Mouse (Mus musculus): Measurements from ENCODE around the gene Birc3. TPM values are rescaled to one million over a fixed set of nuclear protein-coding genes. Genes with fewer than 3 reads are reported as not detected.
A peak's percentile ranks its signal among the peaks of the same experiment; 100 is the strongest.

Gene Birc3
- total RNA-seq, 1 experiment = 4.6 TPM

- Histone ChIP-seq H3K9me3 (ENCODE audit: control insufficient read depth, insufficient read depth, low read depth, low read length) (no peaks in the 10 kb centered on the region), H3K36me3 (ENCODE audit: control insufficient read depth, insufficient read depth, low read length, poor library complexity, severe bottlenecking) (peaks cover 2% of the 10 kb centered on the region; the same call in 1 of the 2 replicates), H3K4me1 (ENCODE audit: control insufficient read depth in 2 of 2, insufficient read depth in 2 of 2, low read length in 2 of 2, poor library complexity in 1 of 2) (peaks cover 1 to 2% of the 10 kb centered on the region in 2 experiments; a peak in 2 of 4 replicates), H3K27ac (ENCODE audit: insufficient read depth, low read depth, low read length, poor library complexity, severe bottlenecking) (peak overlapping the region; percentile 85), H3K4me3 (ENCODE audit: insufficient read depth in 1 of 2, low read depth in 1 of 2, low read length in 2 of 2, poor library complexity in 1 of 2, severe bottlenecking in 1 of 2) (peak overlapping the region; percentile 79), H3K9ac (ENCODE audit: insufficient read depth, low read depth, low read length, poor library complexity, severe bottlenecking) (peak overlapping the region; percentile 80)
- peak; percentile 56 for DNase-seq (ENCODE audit: low read depth, low spot score)
- in situ Hi-C loops (cut with MboI; ENCODE audit: low sequenced_read_pairs in 2 of 2, unreplicated experiment in 2 of 2) = no loop called here
- TF ChIP-seq HCFC1 (IDR thresholded peaks at IDR 0.05; ENCODE audit: borderline replicate concordance, insufficient read depth, low read length) (no peak), MAFK (IDR thresholded peaks at IDR 0.05; ENCODE audit: insufficient read depth, low read depth, low read length) (no peak), ZNF384 (IDR thresholded peaks at IDR 0.05; ENCODE audit: low read depth, low read length) (no peak), ZC3H11A (IDR thresholded peaks at IDR 0.05; ENCODE audit: borderline replicate concordance, low read depth, low read length) (no peak), CHD2 (IDR thresholded peaks at IDR 0.05; ENCODE audit: low read depth, low read length) (no peak)
Measured at GRCm38 (mm10) chr9:7836331-7836730, 36.7 kb downstream of the Birc3 start.

- Histone ChIP-seq H3K4me1 (ENCODE audit: control insufficient read depth in 2 of 2, insufficient read depth in 2 of 2, low read length in 2 of 2, poor library complexity in 1 of 2) (peaks cover 2 to 3% of the 10 kb centered on the region in 2 experiments; a peak in 2 of 4 replicates), H3K4me3 (ENCODE audit: insufficient read depth in 1 of 2, low read depth in 1 of 2, low read length in 2 of 2, poor library complexity in 1 of 2, severe bottlenecking in 1 of 2) (peak overlapping the region in 1 of 2 experiments; percentile 79; a peak in 1 of 4 replicates), H3K9ac (ENCODE audit: insufficient read depth, low read depth, low read length, poor library complexity, severe bottlenecking) (no peak overlapping the region), H3K36me3 (ENCODE audit: control insufficient read depth, insufficient read depth, low read length, poor library complexity, severe bottlenecking) (peaks cover 2% of the 10 kb centered on the region; the same call in 1 of the 2 replicates), H3K27ac (ENCODE audit: insufficient read depth, low read depth, low read length, poor library complexity, severe bottlenecking) (no peak overlapping the region), H3K9me3 (ENCODE audit: control insufficient read depth, insufficient read depth, low read depth, low read length) (no peaks in the 10 kb centered on the region)
- in situ Hi-C loops (cut with MboI; ENCODE audit: low sequenced_read_pairs in 2 of 2, unreplicated experiment in 2 of 2) = no loop called here
- TF ChIP-seq MAFK (IDR thresholded peaks at IDR 0.05; ENCODE audit: insufficient read depth, low read depth, low read length) = no peak
- TF ChIP-seq HCFC1 (IDR thresholded peaks at IDR 0.05; ENCODE audit: borderline replicate concordance, insufficient read depth, low read length) = no peak
- TF ChIP-seq ZNF384 (IDR thresholded peaks at IDR 0.05; ENCODE audit: low read depth, low read length) = no peak
- TF ChIP-seq CHD2 (IDR thresholded peaks at IDR 0.05; ENCODE audit: low read depth, low read length) = no peak
- no peak for TF ChIP-seq ZC3H11A (IDR thresholded peaks at IDR 0.05; ENCODE audit: borderline replicate concordance, low read depth, low read length)
- no peak for DNase-seq (ENCODE audit: low read depth, low spot score)
Measured at GRCm38 (mm10) chr9:7835302-7835701, 37.7 kb downstream of the Birc3 start.

DNA sequence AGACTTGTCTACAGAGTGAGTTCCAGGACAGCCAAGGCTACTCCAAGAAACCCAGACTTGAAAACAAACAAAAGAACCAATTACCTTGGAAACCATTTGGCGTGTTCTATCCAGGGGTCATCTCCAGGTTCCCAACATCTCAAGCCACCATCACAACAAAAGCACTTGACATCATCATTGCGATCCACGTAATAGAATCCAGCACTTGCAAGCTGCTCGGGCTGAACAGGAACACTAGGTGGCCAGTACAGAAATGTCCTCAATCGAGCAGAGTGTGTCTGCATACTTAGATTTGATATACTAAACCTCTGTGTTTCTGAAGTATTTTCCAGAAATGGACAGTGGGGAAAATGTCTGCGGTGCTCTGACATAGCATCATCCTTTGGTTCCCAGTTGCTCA lies 39.6 kb downstream of the Birc3 start:
- Histone ChIP-seq H3K4me3 (ENCODE audit: insufficient read depth in 1 of 2, low read depth in 1 of 2, low read length in 2 of 2, poor library complexity in 1 of 2, severe bottlenecking in 1 of 2) (no peak overlapping the region), H3K9me3 (ENCODE audit: control insufficient read depth, insufficient read depth, low read depth, low read length) (no peaks in the 10 kb centered on the region), H3K36me3 (ENCODE audit: control insufficient read depth, insufficient read depth, low read length, poor library complexity, severe bottlenecking) (peaks cover 2% of the 10 kb centered on the region; the same call in 1 of the 2 replicates), H3K27ac (ENCODE audit: insufficient read depth, low read depth, low read length, poor library complexity, severe bottlenecking) (no peak overlapping the region), H3K4me1 (ENCODE audit: control insufficient read depth in 2 of 2, insufficient read depth in 2 of 2, low read length in 2 of 2, poor library complexity in 1 of 2) (peaks cover 3 to 4% of the 10 kb centered on the region in 2 experiments; a peak in 3 of 4 replicates), H3K9ac (ENCODE audit: insufficient read depth, low read depth, low read length, poor library complexity, severe bottlenecking) (no peak overlapping the region)
- no peak for DNase-seq (ENCODE audit: low read depth, low spot score)
- TF ChIP-seq ZC3H11A (IDR thresholded peaks at IDR 0.05; ENCODE audit: borderline replicate concordance, low read depth, low read length) (no peak), HCFC1 (IDR thresholded peaks at IDR 0.05; ENCODE audit: borderline replicate concordance, insufficient read depth, low read length) (no peak), MAFK (IDR thresholded peaks at IDR 0.05; ENCODE audit: insufficient read depth, low read depth, low read length) (no peak), ZNF384 (IDR thresholded peaks at IDR 0.05; ENCODE audit: low read depth, low read length) (no peak), CHD2 (IDR thresholded peaks at IDR 0.05; ENCODE audit: low read depth, low read length) (no peak)
- in situ Hi-C loops (cut with MboI; ENCODE audit: low sequenced_read_pairs in 2 of 2, unreplicated experiment in 2 of 2) = no loop called here

GRCm38 (mm10) chr9:7829531-7830528 lies 43.2 kb downstream of the Birc3 start:
- Histone ChIP-seq H3K27ac (ENCODE audit: insufficient read depth, low read depth, low read length, poor library complexity, severe bottlenecking) (no peak overlapping the region), H3K9ac (ENCODE audit: insufficient read depth, low read depth, low read length, poor library complexity, severe bottlenecking) (no peak overlapping the region), H3K36me3 (ENCODE audit: control insufficient read depth, insufficient read depth, low read length, poor library complexity, severe bottlenecking) (peaks cover 2% of the 10 kb centered on the region; the same call in 1 of the 2 replicates), H3K9me3 (ENCODE audit: control insufficient read depth, insufficient read depth, low read depth, low read length) (no peaks in the 10 kb centered on the region), H3K4me3 (ENCODE audit: insufficient read depth in 1 of 2, low read depth in 1 of 2, low read length in 2 of 2, poor library complexity in 1 of 2, severe bottlenecking in 1 of 2) (no peak overlapping the region), H3K4me1 (ENCODE audit: control insufficient read depth in 2 of 2, insufficient read depth in 2 of 2, low read length in 2 of 2, poor library complexity in 1 of 2) (peaks cover 3 to 5% of the 10 kb centered on the region in 2 experiments; a peak in 1 of 4 replicates)
- in situ Hi-C loops (cut with MboI; ENCODE audit: low sequenced_read_pairs in 2 of 2, unreplicated experiment in 2 of 2) = no loop called here
- TF ChIP-seq CHD2 (IDR thresholded peaks at IDR 0.05; ENCODE audit: low read depth, low read length) (no peak), HCFC1 (IDR thresholded peaks at IDR 0.05; ENCODE audit: borderline replicate concordance, insufficient read depth, low read length) (no peak), ZC3H11A (IDR thresholded peaks at IDR 0.05; ENCODE audit: borderline replicate concordance, low read depth, low read length) (no peak), MAFK (IDR thresholded peaks at IDR 0.05; ENCODE audit: insufficient read depth, low read depth, low read length) (no peak), ZNF384 (IDR thresholded peaks at IDR 0.05; ENCODE audit: low read depth, low read length) (no peak)
- DNase-seq (ENCODE audit: low read depth, low spot score) = no peak
